Mouse (Mus musculus): Measurements from ENCODE around the gene Hoxd3. TPM values are rescaled to one million over a fixed set of nuclear protein-coding genes. Genes with fewer than 3 reads are reported as not detected.

Hoxd3 gene
- polyA plus RNA-seq, 1 experiment from 2014 or later, result not detected

DNA sequence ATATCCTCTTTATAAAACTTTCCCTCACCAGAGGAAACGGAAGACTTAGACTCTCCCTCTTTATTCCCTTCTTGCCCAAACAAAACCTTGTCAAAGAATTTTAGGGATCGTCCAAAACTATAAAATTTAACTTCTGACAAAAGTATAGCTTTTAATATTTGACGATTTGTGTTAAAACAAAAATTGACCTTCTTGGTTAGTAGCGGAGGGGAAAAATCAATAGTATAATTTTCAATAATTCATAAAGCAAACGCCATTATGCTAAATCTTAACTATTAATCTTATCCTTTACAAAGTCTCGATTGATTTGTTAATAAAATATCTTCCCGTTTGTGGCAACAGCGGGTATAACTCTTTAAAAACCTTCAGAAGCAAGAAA, 21.4 kb upstream of the Hoxd3 start:
- H3K9me3 ChIP-seq, result no peaks in the 10 kb centered on the region
- no peak overlapping the region for H3K4me2 ChIP-seq
- H3K4me3 ChIP-seq (replicated peaks), result no peak overlapping the region
- 11% methylated on average over 8 of the region's 8 CpGs for WGBS
- H3K27ac ChIP-seq, result no peak overlapping the region
- peaks cover 87% of the 10 kb centered on the region for H3K27me3 ChIP-seq
- no peaks in the 10 kb centered on the region for H3K36me3 ChIP-seq (replicated peaks)
- peaks cover 4% of the 10 kb centered on the region; the same call in 1 of the 2 replicates for H3K4me1 ChIP-seq
- H3K9ac ChIP-seq, result no peak overlapping the region
- ATAC-seq (ENCODE audit: low FRiP score), result no peak

DNA sequence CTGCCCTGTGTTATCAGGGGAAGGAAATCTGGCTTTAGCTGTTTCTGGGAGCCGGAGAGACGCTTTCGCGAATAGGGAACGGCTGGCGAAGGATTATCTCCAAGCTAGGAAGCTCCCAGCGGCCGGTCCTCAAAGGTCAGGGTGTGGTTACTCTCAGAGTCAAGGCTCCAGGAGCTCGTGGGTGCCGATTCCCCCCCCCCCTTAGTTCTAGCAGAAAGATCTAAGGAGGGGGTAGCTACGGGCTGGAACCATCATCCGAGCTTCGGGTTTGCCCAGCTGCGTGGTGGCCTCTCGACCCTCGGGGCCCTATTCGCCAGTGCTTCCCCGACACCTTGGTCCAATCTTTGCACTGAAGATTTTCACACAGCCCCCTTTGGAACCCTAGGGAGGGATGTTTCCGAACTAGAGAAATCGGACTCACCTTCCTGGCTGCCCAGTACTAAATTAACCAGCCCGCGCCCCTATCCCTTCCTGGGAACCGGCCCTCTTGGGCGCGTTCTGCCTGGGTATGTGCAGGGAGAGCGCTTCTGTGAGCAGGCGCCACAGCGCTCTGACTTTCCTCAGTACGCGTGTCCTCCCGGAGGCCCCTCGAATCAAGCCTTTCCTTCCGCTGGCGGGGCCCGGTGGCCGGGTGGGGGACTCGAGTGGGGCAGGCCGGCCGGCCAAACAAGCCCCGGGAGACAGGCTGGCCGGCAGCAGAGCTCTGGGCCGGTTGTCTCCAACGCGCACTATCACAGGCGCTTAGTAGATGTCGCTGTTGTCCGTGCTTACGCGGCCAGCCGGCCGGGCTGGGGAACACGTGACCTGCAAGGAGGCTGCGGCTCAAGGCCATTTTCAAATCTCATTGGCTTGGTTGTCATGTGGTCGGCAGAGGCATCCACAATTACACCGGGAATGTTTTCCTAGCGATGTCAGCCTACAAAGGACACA, 20.4 kb upstream of the Hoxd3 start, which contains the start of gene Hoxd10:
Gene Hoxd10, plus strand, starts transcription at position 903 of the 930 bp plus-strand sequence.
- WGBS, result under 1% methylated on average over 56 of the region's 56 CpGs
- Histone ChIP-seq H3K27ac (no peak within 1 kb of the TSS), H3K36me3 (replicated peaks) (no peaks in the 10 kb centered on the region), H3K4me3 (replicated peaks) (0 out of 2 replicates have a peak within 1 kb of the TSS, but pooled peaks have one; percentile 14), H3K27me3 (peaks cover 91% of the 10 kb centered on the region), H3K9me3 (no peaks in the 10 kb centered on the region), H3K9ac (no peak within 1 kb of the TSS), H3K4me1 (peaks cover 4% of the 10 kb centered on the region; the same call in 1 of the 2 replicates), H3K4me2 (0 out of 2 replicates have a peak within 1 kb of the TSS, but pooled peaks have one; percentile 24)
- ATAC-seq (ENCODE audit: low FRiP score), result peak; percentile 63; the same call in 1 of the 2 replicates

DNA sequence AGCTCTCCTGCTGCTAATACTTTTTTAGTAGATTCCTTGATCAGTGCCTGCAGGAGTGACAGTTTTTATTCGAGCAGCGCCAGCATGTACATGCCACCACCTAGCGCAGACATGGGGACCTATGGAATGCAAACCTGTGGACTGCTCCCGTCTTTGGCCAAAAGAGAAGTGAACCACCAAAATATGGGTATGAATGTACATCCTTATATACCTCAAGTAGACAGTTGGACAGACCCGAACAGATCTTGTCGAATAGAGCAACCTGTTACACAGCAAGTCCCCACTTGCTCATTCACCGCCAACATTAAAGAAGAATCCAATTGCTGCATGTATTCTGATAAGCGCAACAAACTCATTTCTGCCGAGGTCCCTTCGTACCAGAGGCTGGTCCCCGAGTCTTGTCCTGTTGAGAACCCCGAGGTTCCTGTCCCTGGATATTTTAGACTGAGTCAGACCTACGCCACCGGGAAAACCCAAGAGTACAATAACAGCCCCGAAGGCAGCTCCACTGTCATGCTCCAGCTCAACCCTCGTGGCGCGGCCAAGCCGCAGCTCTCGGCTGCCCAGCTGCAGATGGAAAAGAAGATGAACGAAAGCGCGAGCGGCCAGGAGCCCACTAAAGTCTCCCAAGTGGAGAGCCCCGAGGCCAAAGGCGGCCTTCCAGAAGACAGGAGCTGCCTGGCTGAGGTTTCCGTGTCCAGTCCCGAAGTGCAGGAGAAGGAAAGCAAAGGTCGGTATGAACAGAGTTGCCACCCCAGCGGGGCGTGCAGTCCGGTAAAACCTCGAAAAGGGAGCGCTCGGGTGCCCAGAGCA, 19.5 kb upstream of the Hoxd3 start:
- H3K9ac ChIP-seq, result no peak overlapping the region
- ATAC-seq (ENCODE audit: low FRiP score), result no peak
- no peak overlapping the region for H3K4me2 ChIP-seq

DNA sequence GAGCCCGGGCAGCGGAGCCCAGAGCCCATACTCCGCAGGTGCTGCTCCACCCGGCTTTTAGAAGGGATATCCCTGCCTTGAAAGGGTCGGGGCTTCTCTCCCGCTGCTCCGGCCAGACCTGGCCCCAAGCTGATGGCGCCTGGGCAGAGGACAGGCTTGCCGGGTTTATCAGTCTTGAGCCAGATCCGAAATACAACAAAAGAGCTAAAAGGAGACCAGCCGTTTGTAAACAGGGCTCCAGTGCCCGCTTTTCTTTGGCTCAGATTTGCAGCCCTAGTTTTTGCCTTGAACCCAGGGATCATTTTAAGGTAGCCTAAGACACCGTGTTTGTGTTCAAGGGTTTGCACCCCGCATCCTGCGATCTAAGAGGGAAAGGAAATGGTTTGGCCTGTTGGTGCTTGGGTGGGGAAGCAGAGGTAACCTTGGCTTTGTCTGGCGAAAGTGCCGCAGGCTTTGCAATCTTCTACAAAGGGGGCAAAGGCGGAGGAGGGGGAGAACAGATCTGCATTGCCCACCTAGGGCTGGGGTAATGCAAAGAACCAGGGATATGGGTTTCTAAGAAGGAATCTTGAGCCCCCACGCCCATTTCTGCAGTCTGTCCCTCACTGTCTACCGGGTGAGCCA, 18.8 kb upstream of the Hoxd3 start:
- Histone ChIP-seq H3K9ac (no peak overlapping the region), H3K9me3 (no peaks in the 10 kb centered on the region), H3K27me3 (peaks cover 91% of the 10 kb centered on the region), H3K36me3 (replicated peaks) (no peaks in the 10 kb centered on the region), H3K27ac (no peak overlapping the region), H3K4me1 (peaks cover 9% of the 10 kb centered on the region), H3K4me2 (no peak overlapping the region), H3K4me3 (replicated peaks) (no peak overlapping the region)
- under 1% methylated on average over 20 of the region's 20 CpGs for WGBS
- ATAC-seq (ENCODE audit: low FRiP score), result no peak

More for the DNA sequence above, 19.5 kb upstream of the Hoxd3 start:
- Histone ChIP-seq H3K27me3 (peaks cover 91% of the 10 kb centered on the region), H3K4me1 (peaks cover 4% of the 10 kb centered on the region; the same call in 1 of the 2 replicates), H3K27ac (no peak overlapping the region), H3K36me3 (replicated peaks) (no peaks in the 10 kb centered on the region), H3K9me3 (no peaks in the 10 kb centered on the region), H3K4me3 (replicated peaks) (no peak overlapping the region)
- 3% methylated on average over 35 of the region's 35 CpGs for WGBS

DNA sequence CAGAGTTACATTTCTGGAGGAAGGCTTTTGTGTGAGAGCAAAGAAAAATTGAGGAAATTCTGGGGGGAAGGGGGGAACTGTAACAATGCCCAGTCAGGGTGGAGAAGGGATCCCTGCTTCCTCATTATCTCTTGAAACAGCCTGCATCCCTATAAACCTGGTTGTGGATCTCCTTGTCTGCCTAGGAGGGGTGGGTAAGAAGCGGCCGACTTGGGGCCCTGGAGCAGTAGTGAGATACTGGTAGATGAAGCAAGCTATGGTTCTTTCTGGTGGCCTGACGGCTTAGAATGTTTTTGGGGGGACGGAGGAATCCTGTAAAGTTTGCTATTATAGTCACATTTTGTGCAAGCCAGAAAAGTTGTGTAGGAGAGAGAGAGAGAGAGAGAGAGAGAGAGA, 18.3 kb upstream of the Hoxd3 start:
- ATAC-seq (ENCODE audit: low FRiP score), result no peak
- no peak overlapping the region for H3K4me2 ChIP-seq
- no peak overlapping the region for H3K4me3 ChIP-seq (replicated peaks)
- no peak overlapping the region for H3K27ac ChIP-seq
- 10% methylated on average over 4 of the region's 4 CpGs for WGBS
- H3K9me3 ChIP-seq, result no peaks in the 10 kb centered on the region
- H3K4me1 ChIP-seq, result peaks cover 14% of the 10 kb centered on the region
- H3K27me3 ChIP-seq, result peaks cover 92% of the 10 kb centered on the region
- H3K9ac ChIP-seq, result no peak overlapping the region
- H3K36me3 ChIP-seq (replicated peaks), result no peaks in the 10 kb centered on the region

DNA sequence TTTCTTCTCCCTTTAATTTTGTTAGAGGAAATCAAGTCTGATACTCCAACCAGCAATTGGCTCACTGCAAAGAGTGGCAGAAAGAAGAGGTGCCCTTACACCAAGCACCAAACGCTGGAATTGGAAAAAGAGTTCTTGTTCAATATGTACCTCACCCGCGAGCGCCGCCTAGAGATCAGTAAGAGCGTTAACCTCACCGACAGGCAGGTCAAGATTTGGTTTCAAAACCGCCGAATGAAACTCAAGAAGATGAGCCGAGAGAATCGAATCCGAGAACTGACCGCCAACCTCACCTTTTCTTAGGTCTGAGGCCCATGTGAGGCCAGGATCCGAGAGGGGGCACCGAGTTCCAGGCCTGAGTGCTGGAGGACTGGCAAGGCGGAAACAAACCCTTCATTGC, 17.7 kb upstream of the Hoxd3 start:
- H3K27me3 ChIP-seq, result peaks cover 95% of the 10 kb centered on the region
- no peak overlapping the region for H3K4me2 ChIP-seq
- no peak overlapping the region for H3K27ac ChIP-seq
- H3K4me3 ChIP-seq (replicated peaks), result no peak overlapping the region
- H3K9ac ChIP-seq, result no peak overlapping the region
- ATAC-seq (ENCODE audit: low FRiP score), result no peak
- H3K36me3 ChIP-seq (replicated peaks), result no peaks in the 10 kb centered on the region
- 2% methylated on average over 16 of the region's 16 CpGs for WGBS
- H3K9me3 ChIP-seq, result no peaks in the 10 kb centered on the region
- peaks cover 18% of the 10 kb centered on the region for H3K4me1 ChIP-seq

DNA sequence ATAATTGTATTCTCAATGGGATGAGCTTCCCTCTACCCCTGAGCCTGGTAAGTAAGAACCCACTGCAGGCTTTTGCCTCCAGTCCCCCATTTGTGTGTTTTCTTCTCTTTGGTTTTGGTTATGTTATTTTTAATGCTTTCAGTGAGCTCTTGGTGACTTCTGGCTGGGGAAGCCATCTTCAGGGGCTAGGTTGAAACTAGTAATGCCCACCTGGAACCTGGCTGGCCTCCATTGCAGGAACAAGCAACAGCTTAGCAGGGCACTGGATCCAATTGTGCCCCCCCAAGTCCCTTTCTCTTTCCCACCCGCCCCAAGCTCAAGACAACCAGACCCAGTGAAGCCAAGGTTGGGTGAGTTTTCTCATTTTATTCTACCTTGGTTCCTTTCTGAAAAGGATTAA, 16.3 kb upstream of the Hoxd3 start:
- H3K36me3 ChIP-seq (replicated peaks), result no peaks in the 10 kb centered on the region
- H3K4me1 ChIP-seq, result peaks cover 18% of the 10 kb centered on the region
- H3K27ac ChIP-seq, result no peak overlapping the region
- whole genome bisulfite sequencing, result 9% methylated on average over 1 of the region's 1 CpGs
- peaks cover 96% of the 10 kb centered on the region for H3K27me3 ChIP-seq
- no peak overlapping the region for H3K9ac ChIP-seq
- ATAC-seq (ENCODE audit: low FRiP score), result no peak
- no peak overlapping the region for H3K4me2 ChIP-seq
- no peak overlapping the region for H3K4me3 ChIP-seq (replicated peaks)
- no peaks in the 10 kb centered on the region for H3K9me3 ChIP-seq

DNA sequence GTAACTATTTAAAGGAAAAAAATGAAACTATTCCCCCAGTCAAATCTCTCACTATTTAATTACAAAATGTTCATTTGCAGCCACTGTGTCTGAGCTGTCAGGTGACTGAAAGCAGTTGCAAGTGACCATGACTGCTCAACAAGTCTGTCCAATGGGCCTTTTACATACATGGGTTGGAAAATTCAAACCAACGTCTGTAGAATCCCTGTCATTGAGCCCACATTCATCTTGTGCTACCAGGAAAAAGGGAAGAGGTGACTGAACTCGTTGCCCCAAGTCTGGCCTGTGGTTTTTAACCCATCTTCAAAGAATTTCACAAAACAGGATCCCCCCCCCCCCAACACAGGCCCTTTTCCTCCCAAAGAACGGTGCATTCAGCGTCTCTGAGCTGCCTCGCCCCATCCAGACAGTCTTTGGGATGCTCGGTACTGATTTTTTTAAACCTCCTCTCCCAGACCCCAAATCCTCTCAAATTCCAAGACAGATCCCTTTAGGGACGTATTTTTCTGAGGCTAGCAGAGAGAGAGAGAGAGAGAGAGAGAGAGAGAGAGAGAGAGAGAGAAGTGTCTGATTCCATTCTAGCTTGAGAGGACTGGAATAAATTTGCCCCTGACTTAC, 15.8 kb upstream of the Hoxd3 start:
- 2% methylated on average over 7 of the region's 7 CpGs for WGBS
- Histone ChIP-seq H3K4me1 (peaks cover 18% of the 10 kb centered on the region), H3K9ac (no peak overlapping the region), H3K36me3 (replicated peaks) (no peaks in the 10 kb centered on the region), H3K4me2 (no peak overlapping the region), H3K27ac (no peak overlapping the region), H3K4me3 (replicated peaks) (no peak overlapping the region), H3K27me3 (peaks cover 100% of the 10 kb centered on the region), H3K9me3 (no peaks in the 10 kb centered on the region)
- ATAC-seq (ENCODE audit: low FRiP score), result no peak

DNA sequence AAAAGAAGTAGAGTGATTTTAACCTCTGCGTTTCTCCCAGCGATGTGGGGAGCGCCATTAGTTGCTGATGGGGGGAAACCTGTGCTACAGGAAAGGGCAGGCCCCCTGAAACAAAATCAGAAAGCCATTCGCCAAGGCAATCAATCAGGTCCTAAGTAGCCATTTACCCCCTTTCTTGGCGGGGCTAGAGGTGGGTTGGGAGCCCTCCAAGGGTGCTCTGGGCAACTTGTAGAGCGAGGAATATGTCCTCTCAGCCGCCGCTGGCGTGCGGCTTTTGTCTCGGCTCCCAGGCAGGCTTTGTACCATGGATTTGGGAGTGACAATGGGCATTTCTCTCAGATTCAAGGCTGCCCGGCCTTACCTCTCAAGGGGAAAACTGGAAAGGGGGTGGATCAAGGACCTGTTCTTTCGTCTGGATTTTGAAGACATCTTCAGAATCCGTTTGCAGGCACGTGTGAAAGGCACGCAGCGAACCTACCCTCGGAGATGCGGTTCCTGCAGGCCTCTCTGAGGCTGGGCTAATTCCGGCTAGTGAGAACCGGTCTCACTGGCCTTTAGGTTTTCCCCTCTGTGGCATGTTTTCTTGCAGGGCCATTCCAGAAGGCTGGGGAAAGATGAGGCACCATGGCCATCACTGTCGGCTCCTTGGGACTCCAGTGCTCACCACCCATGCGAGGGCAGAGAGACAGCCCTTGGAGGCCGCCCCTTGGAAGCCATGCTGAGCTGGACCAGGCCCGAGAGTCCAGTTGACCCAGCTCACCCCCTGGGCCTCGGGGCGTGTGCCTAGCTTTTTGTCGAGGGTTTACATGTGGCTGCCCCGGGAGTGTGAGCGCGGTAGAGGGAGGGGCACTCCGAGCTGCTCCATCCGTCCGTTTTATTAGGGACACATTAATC, 15.0 kb upstream of the Hoxd3 start:
- peaks cover 99% of the 10 kb centered on the region for H3K27me3 ChIP-seq
- peaks cover 14% of the 10 kb centered on the region for H3K4me1 ChIP-seq
- H3K4me3 ChIP-seq (replicated peaks), result no peak overlapping the region
- ATAC-seq (ENCODE audit: low FRiP score), result no peak
- H3K4me2 ChIP-seq, result no peak overlapping the region
- H3K36me3 ChIP-seq (replicated peaks), result no peaks in the 10 kb centered on the region
- no peak overlapping the region for H3K9ac ChIP-seq
- 1% methylated on average over 34 of the region's 34 CpGs for WGBS
- H3K9me3 ChIP-seq, result no peaks in the 10 kb centered on the region
- no peak overlapping the region for H3K27ac ChIP-seq

GRCm38 (mm10) chr2:74697567-74698121, 14.1 kb upstream of the Hoxd3 start, which contains the start of gene Hoxd9:
TSS of gene Hoxd9 (plus strand) at chr2:74697727.
- Histone ChIP-seq H3K27ac (no peak within 1 kb of the TSS), H3K4me2 (peak within 1 kb of the TSS; percentile 54), H3K36me3 (replicated peaks) (no peaks in the 10 kb centered on the region), H3K4me3 (replicated peaks) (peak within 1 kb of the TSS; percentile 33), H3K4me1 (peaks cover 14% of the 10 kb centered on the region), H3K27me3 (peaks cover 98% of the 10 kb centered on the region), H3K9ac (no peak within 1 kb of the TSS), H3K9me3 (no peaks in the 10 kb centered on the region)
- WGBS, result under 1% methylated on average over 43 of the region's 43 CpGs
- peak; percentile 70 for ATAC-seq (ENCODE audit: low FRiP score)

Measured in forebrain, embryonic 12.5 days (tissue).